Mouse (Mus musculus): ENCODE data around the gene Poc1a.
A peak's percentile ranks its signal among the peaks of the same experiment; 100 is the strongest.

Poc1a gene

DNA sequence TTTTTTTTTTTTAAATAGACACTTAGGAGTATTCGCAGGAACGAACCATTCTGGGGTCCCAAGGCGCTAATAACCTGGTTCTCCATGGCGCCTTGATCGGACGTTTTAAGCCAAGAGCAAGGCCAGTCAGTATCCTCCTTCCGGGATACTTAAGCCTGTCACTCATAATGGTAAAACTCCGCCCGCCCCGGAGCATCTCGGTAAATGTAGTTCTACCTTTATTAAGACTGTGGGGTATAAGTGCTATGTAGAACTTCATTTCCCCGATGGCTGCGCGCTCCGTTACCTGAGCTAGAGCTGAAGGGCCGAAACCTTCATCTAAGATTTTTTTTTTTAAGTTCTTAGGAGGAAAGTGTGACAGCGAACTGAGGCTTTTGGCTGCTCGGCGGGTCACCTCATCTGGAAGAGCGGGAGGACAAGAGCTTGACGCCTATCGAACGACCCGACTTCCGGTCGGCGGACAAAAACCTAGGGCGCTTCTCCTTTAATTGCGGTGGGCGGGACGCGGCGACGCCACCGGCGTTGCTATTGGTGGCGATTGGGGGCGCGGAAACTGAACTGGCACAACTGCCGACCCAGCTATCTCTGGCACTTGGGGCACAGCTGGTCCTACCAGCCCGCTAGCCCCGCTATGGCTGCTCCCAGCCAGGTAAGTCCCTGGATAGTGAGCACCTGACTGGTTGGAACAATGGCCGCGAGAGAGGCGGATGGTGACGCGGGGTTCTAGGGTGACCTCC lies at the start of gene Poc1a:
Poc1a (plus strand) TSS at position 254 of the 737 bp plus-strand sequence.
- peak; percentile 98 for DNase-seq (ENCODE audit: low spot score)

- no peak for DNase-seq (ENCODE audit: low spot score)
Measured at GRCm38 (mm10) chr9:106231220-106231619, 49.6 kb upstream of the Poc1a start.

DNA sequence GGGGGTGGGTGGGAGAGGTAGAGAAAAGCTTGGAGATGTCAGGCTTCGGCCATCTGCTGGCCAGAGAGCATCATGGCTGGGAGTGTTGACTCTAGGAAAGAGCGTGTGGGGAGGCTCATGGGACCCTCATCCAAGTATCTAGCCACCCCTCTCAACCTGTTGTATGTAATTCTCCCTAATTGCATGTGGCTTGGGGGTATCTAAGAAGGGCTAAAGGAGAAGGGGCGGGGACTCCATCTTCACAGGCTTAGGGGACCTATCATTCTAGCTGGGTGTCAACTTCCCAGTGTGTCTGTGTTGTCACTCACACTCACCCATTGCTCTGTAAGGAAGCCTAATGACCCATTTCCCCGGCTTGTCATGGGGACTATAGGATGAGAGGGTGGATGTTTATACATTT lies 49.0 kb upstream of the Poc1a start:
- no peak for DNase-seq (ENCODE audit: low spot score)

DNA sequence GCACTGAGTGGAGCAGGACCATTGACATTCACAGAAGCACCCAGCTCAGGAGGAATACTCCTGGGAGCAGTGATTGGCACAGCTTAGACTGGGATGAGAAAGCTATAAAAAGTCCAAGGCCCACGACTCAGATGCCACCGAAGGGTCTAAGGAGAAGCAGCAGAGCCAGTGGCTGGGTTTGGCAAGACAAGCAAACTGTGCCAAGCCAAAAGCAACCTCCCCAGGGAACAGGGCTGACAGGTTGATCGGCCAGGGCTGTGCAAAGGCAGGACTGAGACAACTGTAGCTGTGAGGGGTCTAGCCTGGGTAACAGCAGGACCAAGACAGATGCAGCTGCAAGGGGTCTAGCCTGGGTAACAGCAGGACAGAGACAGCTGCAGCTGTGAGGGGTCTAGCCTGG lies 47.9 kb upstream of the Poc1a start:
- no peak for DNase-seq (ENCODE audit: low spot score)

- DNase-seq (ENCODE audit: low spot score): no peak
Measured at GRCm38 (mm10) chr9:106233953-106234352, 46.9 kb upstream of the Poc1a start.

- DNase-seq (ENCODE audit: low spot score): no peak
Measured at GRCm38 (mm10) chr9:106235194-106235830, 45.5 kb upstream of the Poc1a start.

GRCm38 (mm10) chr9:106236156-106236817 lies 44.6 kb upstream of the Poc1a start:
- no peak for DNase-seq (ENCODE audit: low spot score)

- no peak for DNase-seq (ENCODE audit: low spot score)
Measured at GRCm38 (mm10) chr9:106236818-106237211, 44.0 kb upstream of the Poc1a start.

DNA sequence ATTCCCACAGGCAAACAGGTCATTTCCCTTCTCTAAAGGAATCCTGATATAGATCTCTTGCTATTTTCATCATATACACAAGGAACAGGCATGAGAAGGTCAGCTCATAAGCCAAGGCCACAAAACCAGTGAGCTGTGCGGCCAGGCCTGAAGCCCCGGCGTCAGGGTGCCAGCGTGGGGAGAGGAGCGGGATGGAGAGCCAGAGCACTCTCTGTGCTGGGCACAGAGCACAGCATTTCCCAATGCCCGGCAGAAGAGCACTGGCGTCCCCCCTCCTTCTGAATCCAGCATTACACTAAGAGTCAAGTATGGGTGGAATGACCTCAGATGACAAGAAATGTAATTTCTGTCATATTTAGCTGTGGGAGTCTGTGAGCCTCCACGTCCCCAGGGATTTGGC lies 43.5 kb upstream of the Poc1a start:
- no peak for DNase-seq (ENCODE audit: low spot score)

DNA sequence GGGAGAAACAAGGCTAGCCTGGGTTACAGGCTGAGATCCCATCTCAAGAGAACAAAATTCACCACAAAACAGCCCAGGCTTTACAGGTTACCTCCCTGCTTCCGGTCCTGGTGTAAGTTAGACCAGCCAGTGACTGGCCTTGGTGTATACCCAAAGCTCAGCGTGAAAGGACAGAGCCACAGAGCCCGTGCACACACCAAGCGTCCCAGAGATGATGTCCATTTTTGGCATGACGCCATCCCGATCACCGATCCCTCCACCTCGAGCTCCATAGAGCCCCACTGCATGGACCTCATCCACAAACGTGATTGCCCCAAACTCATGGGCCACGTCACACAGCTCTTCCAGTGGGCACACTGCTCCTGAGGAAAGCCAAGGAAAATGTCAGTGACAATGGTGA lies 43.0 kb upstream of the Poc1a start:
- no peak for DNase-seq (ENCODE audit: low spot score)

DNA sequence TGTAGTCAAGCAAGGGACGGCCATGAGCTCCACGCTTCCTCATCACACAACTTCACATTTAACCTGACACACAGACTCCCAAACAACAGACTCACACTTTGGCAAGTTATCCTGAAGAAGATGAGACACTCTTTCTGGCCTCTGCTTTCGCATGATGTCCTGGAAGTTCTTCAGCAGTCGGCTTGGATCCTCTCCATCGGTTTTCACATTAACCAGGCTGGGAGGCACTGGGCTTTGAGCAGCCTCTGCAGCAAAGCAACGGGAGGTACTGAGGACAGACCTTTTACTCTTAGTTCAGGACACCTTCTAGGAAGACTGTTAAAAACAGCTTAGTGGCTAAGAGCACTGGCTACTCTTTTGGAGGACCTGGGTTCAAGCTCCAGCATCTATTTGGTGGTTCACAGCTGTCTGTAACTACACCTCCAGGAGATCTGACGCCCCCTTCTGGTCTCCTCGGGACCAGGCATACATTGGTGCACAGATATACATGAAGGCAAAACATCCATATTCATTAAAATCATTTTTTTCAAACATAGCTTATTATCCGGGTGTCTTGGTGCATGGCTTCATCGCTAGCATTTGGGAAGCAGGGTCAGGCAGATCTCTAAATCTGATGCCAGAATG lies 39.2 kb upstream of the Poc1a start:
- no peak for DNase-seq (ENCODE audit: low spot score)

DNA sequence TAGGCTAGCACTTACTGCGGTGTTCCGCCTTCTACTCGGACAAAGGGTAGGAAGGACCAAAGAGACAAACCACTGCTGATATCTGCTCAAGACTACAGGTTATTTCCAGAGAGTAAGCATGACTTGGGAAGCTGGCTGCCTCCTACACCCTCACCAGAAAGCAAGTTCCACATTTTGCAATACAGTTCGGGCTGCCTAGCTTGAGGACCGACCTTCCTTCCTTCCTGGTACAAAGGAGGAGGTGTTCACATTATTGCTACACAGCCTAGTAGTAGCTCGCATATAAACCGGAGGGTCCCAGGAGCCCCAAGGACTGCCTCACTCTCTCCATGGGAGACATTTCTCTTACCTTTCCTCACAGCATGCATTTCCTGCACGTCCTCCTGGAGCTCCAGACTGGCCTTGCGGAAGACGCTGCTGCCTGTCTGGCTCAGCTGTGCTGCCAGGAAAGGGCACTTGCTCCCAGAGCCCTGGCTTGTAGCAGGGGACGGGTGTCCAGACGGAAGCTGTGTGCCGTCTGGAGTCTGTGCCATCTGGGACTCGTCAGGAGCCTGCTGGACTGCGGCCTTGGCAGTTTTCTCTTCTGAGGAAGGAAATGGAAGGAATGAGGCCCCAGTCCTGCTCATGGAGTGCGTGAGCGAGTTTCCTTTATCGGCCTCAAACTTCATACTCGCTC lies 37.9 kb upstream of the Poc1a start:
- DNase-seq (ENCODE audit: low spot score): no peak

DNA sequence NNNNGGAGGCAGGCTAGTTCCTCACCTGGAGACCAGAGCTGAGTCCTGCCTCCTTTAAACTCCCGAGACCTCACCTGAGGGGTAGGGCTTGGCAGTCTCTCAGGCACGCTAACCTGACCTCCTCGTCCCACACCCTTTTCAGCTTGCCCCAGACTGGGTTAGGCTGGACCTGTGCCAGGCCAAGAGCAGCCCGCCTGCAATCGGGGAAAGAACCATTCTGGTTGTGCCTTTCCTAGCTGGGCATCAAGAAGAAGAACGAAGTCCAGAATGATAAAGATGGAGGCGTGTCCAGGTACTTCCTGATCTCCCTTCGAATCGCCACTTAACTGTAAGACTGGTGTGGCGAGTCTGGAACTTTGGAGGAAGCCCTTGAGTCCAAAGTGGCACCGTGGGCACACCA lies 31.3 kb upstream of the Poc1a start:
- no peak for DNase-seq (ENCODE audit: low spot score)

GRCm38 (mm10) chr9:106250245-106250644 lies 30.6 kb upstream of the Poc1a start:
- DNase-seq (ENCODE audit: low spot score): no peak

- no peak for DNase-seq (ENCODE audit: low spot score)
Measured at GRCm38 (mm10) chr9:106251066-106251465, 29.8 kb upstream of the Poc1a start.

DNA sequence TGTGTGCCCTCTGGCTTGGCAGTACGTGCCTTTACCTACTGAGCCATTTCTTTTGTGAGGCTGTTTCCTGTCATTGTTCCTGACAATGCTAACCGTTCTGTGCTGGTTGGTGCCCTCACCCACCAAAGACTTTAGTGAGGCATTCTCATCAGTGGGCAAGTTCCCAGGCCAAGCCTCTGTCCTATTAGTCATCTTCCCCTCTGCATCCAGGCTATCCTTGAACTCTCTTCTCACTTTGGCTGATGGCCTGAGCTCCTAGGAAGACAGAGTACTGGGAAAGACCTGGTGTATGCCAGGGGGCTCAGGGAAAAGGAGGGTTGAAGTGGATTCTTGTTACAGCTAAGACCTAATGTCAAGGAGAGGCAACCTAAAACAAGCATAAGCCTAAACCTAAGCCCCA lies 26.9 kb upstream of the Poc1a start:
- DNase-seq (ENCODE audit: low spot score): no peak

- no peak for DNase-seq (ENCODE audit: low spot score)
Measured at GRCm38 (mm10) chr9:106258412-106258811, 22.4 kb upstream of the Poc1a start.

DNA sequence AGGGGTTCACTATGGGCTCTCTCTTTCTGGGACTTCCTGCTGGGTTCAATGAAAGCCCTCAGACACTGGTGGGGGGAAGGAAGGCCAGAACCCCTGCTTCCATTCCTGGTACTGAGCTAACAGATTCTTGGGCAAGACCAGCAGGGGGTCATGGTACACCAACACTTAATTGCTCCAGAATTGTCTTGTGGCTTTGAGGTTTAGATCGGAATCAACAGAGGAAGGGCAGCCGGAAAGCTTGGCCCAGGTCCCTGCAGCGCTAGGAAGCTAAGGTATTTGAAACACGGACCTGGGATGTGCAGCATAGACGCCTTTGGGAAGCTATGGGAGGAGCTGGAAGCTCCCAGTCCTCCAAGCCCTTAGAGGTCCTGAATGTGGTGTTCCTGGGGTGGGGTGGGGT lies 21.9 kb upstream of the Poc1a start:
- no peak for DNase-seq (ENCODE audit: low spot score)

DNA sequence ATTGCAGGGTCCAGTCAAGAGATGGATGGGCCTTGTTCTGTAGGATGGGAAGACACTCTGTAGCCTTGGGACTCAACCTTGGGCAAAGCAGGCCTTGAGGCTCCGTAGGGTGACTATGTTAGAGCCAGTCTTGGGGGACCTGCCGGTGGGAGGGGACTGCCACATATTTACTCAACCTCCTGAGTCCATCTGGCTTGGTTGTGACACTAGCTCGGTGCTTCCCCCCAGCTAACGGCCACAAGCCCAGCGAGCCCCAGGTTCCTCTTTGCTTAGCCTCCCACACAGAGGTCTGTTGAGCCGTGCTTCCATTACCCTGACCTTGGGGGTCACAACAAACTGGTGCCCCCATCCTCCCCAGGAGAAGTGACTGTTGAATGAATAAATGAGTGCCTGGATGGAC lies 19.8 kb upstream of the Poc1a start:
- no peak for DNase-seq (ENCODE audit: low spot score)

DNA sequence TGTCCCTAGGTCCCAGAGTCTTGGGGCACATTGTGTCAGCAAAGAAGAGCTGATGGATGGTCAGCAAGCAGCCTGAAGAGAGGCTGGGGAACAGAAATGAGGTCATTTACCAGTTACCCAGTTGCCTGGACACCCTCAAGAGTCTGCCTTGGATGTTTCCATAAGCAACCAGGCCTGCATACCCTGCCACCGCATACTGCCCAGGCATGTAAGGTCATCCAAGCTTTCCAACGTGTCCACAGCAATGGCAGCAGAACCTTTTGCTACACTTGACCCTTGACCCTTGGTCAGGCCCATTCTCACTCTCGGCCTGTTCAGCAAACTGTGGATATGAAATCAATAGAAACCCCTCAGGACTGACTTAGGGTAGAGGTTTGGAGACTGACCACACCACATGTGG lies 19.4 kb upstream of the Poc1a start:
- DNase-seq (ENCODE audit: low spot score): no peak

- DNase-seq (ENCODE audit: low spot score): no peak
Measured at GRCm38 (mm10) chr9:106262075-106262474, 18.8 kb upstream of the Poc1a start.

- DNase-seq (ENCODE audit: low spot score): no peak
Measured at GRCm38 (mm10) chr9:106263381-106263924, 17.4 kb upstream of the Poc1a start.

Measured in embryo, embryonic 10.5 days (tissue).